In the genomic region with DNA sequence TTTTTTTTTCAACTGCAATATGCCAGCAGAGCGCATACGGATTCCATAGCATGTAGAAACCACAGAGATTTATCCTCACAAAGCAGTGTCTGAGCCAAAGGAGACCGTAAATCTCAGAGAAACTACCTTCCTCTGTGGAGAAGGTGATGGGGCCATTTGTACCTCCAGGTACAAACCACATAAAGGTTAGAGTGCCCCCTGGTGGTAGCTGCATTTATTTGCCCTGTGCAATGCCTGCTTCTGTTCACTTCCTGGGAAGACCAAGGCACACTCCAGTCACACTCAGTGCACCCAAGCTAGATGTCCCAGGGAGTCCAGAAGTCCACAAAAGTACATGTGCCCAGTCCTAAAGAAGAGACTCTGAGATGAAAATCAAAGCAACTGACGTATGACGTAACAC, we compare ENCODE assay signal across 9 mouse cellular contexts.
DNase-seq lines count a peak whose midpoint lies in the region; ATAC-seq and TF ChIP-seq lines count a peak whose summit lies in the region.
"Had no signal": no experiment of that assay in that cellular context is flagged by ENCODE, and none has a peak within 500 bp of the region (broad histone marks: within the 10 kb centered on the region; RNA-seq: fewer than 3 reads in every experiment).

No protein-coding gene starts in this region.

- no peak overlapping the region for H3K27ac ChIP-seq in hindbrain, postnatal 0 days
- no peak overlapping the region for H3K27ac ChIP-seq in neural tube, embryonic 11.5 days (ENCODE audit: low read depth, low read length)

- H3K27me3 ChIP-seq in hindbrain, postnatal 0 days (ENCODE audit: insufficient read depth, low read length) = no peaks in the 10 kb centered on the region
- H3K27me3 ChIP-seq in neural tube, embryonic 11.5 days (ENCODE audit: control insufficient read depth, insufficient read depth, low read length) = no peaks in the 10 kb centered on the region

- 72% methylated on average over 5 of the region's 5 CpGs for WGBS in hindbrain, postnatal 0 days
- WGBS in neural tube, embryonic 11.5 days = 68% methylated on average over 5 of the region's 5 CpGs

- H3K9ac ChIP-seq in hindbrain, postnatal 0 days (replicated peaks; ENCODE audit: low read length) = no peak overlapping the region
- no peak overlapping the region for H3K9ac ChIP-seq in neural tube, embryonic 11.5 days (ENCODE audit: low read length)

- no peaks in the 10 kb centered on the region for H3K9me3 ChIP-seq in hindbrain, postnatal 0 days (ENCODE audit: low read length)
- H3K9me3 ChIP-seq in neural tube, embryonic 11.5 days (ENCODE audit: control insufficient read depth, low read length) = no peaks in the 10 kb centered on the region

- H3K4me3 ChIP-seq in hindbrain, postnatal 0 days (ENCODE audit: low read length) = no peak overlapping the region
- no peak overlapping the region for H3K4me3 ChIP-seq in neural tube, embryonic 11.5 days (ENCODE audit: low read depth, low read length)
- H3K4me3 ChIP-seq: megakaryocyte, embryonic 14.5 days had no signal

- no peaks in the 10 kb centered on the region for H3K36me3 ChIP-seq in hindbrain, postnatal 0 days (ENCODE audit: insufficient read depth, low read length)
- H3K36me3 ChIP-seq in neural tube, embryonic 11.5 days (ENCODE audit: control insufficient read depth, insufficient read depth, low read length) = no peaks in the 10 kb centered on the region

- no peak for ATAC-seq in hindbrain, postnatal 0 days
- ATAC-seq in neural tube, embryonic 11.5 days (ENCODE audit: insufficient read depth, low FRiP score, low TSS enrichment) = no peak

- H3K4me1 ChIP-seq in hindbrain, postnatal 0 days (ENCODE audit: insufficient read depth, low read length) = no peaks in the 10 kb centered on the region
- H3K4me1 ChIP-seq in neural tube, embryonic 11.5 days (ENCODE audit: control insufficient read depth, insufficient read depth, low read length) = no peaks in the 10 kb centered on the region
- H3K4me1 ChIP-seq: megakaryocyte, embryonic 14.5 days had no signal

- H3K4me2 ChIP-seq in hindbrain, postnatal 0 days (ENCODE audit: low read depth, low read length) = no peak overlapping the region
- H3K4me2 ChIP-seq in neural tube, embryonic 11.5 days (ENCODE audit: low read depth) = no peak overlapping the region

- peak; percentile 73 for TF ChIP-seq CTCF in hindbrain, postnatal 0 days (IDR thresholded peaks at IDR 0.05; ENCODE audit: low read depth)

- DNase-seq in gastrocnemius, adult 18-20 months (ENCODE audit: low spot score) = peak; percentile 55
- DNase-seq in gastrocnemius, postnatal 25 days = no peak
- peak; percentile 81 to 96 for DNase-seq in adrenal gland, adult (ENCODE audit: inconsistent age in 2 of 2, low spot score in 1 of 2)
- peak; percentile 83 for DNase-seq in embryo, embryonic 10.5 days (ENCODE audit: low spot score)
- peak; percentile 68 for DNase-seq in hindbrain, postnatal 0 days (ENCODE audit: low spot score)
- peak; percentile 26 to 46 for DNase-seq in left cerebral cortex, adult 8-10 months (ENCODE audit: low spot score in 2 of 2)
- peak; percentile 57 for DNase-seq in neural tube, embryonic 11.5 days (ENCODE audit: low spot score)
- DNase-seq in thymus, postnatal 36 days = peak; percentile 13 to 36
